Mouse (Mus musculus): ENCODE results near the gene Susd2. TPM values are rescaled to one million over a fixed set of nuclear protein-coding genes. Genes with fewer than 3 reads are reported as not detected.

Gene Susd2
- polyA plus RNA-seq, 1 experiment from 2014 or later: 1.1 TPM

Other genes starting within 250 kb of the Susd2 start
- gene Upb1, start 242.9 kb downstream of the Susd2 start, polyA plus RNA-seq (2016; fragmentation: Nextera tagmentation; extraction: Ambion mirVana): 7.4 and 7.8 TPM in 2 replicates
- gene Snrpd3, start 126.5 kb downstream of the Susd2 start, polyA plus RNA-seq (2016; fragmentation: Nextera tagmentation; extraction: Ambion mirVana): 119 and 126 TPM in 2 replicates
- 46.6 and 50.5 TPM in 2 replicates for gene Gucd1, start 126.0 kb downstream of the Susd2 start, polyA plus RNA-seq (2016; fragmentation: Nextera tagmentation; extraction: Ambion mirVana)
- gene Lrrc75b, start 83.7 kb downstream of the Susd2 start, polyA plus RNA-seq (2016; fragmentation: Nextera tagmentation; extraction: Ambion mirVana): 0.11 and 0.12 TPM in 2 replicates
- 2.6 and 4.7 TPM in 2 replicates for gene Ggt1, start 82.4 kb downstream of the Susd2 start, polyA plus RNA-seq (2016; fragmentation: Nextera tagmentation; extraction: Ambion mirVana)
- 0.21 and 0.41 TPM in 2 replicates for gene Ggt5, start 54.7 kb downstream of the Susd2 start, polyA plus RNA-seq (2016; fragmentation: Nextera tagmentation; extraction: Ambion mirVana)
- gene Cabin1, start 120.3 kb upstream of the Susd2 start, polyA plus RNA-seq (2016; fragmentation: Nextera tagmentation; extraction: Ambion mirVana): 23.7 and 24.4 TPM in 2 replicates
- 163 and 171 TPM in 2 replicates for gene Ddt, start 129.4 kb upstream of the Susd2 start, polyA plus RNA-seq (2016; fragmentation: Nextera tagmentation; extraction: Ambion mirVana)
- 0.19 TPM in 1 of 2 replicates, not detected in the other for gene Gm20441, start 136.9 kb upstream of the Susd2 start, polyA plus RNA-seq (2016; fragmentation: Nextera tagmentation; extraction: Ambion mirVana)
- gene Gstt3, start 137.4 kb upstream of the Susd2 start, polyA plus RNA-seq (2016; fragmentation: Nextera tagmentation; extraction: Ambion mirVana): 5.9 and 6.7 TPM in 2 replicates
- gene Gstt1, start 154.6 kb upstream of the Susd2 start, polyA plus RNA-seq (2016; fragmentation: Nextera tagmentation; extraction: Ambion mirVana): 38.4 and 38.5 TPM in 2 replicates
- not detected in 2 replicates for gene Gstt4, start 178.5 kb upstream of the Susd2 start, polyA plus RNA-seq (2016; fragmentation: Nextera tagmentation; extraction: Ambion mirVana)
- 32.8 and 33.9 TPM in 2 replicates for gene Gstt2, start 193.4 kb upstream of the Susd2 start, polyA plus RNA-seq (2016; fragmentation: Nextera tagmentation; extraction: Ambion mirVana)
- gene Mif, start 216.2 kb upstream of the Susd2 start, polyA plus RNA-seq (2016; fragmentation: Nextera tagmentation; extraction: Ambion mirVana): 1,383 and 1,459 TPM in 2 replicates
- 1.4 and 2.5 TPM in 2 replicates for gene Derl3, start 249.4 kb upstream of the Susd2 start, polyA plus RNA-seq (2016; fragmentation: Nextera tagmentation; extraction: Ambion mirVana)